Mouse (Mus musculus) cerebellum, postnatal 36 days (tissue): Measurements from ENCODE around the gene Cdc20b.

Experiments used
- DNase-seq, 2 experiments: peaks; one replicate each; pipeline ENCODE4 v3.0.0; 2021 to 2022; ENCODE audit warnings: mixed read lengths in 2 of 2

Cdc20b gene

DNA sequence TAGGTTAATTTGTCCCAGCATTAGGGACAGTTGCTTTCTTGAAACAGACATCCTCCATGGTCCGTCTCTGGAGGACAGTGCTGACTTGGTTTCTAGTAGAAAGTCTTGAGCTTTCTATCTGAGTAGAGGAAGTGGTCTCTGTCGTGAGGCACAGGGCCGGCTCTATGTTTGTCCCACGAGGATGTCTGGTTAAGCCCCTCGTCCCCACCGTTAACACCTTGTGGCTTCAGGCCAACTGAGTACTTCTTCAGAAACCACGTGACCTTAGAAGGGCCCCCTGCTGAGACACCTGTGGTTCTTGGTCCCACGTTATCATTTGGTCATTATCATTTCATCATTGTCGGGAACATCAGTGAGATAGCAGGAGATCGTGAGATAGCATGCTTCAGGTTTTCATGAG, 66.9 kb downstream of the Cdc20b start:
- DNase-seq, result no peak

- no peak for DNase-seq
Measured at GRCm38 (mm10) chr13:113104759-113105158, 69.8 kb downstream of the Cdc20b start.

- no peak for DNase-seq
Measured at GRCm38 (mm10) chr13:113118977-113119376, 84.1 kb downstream of the Cdc20b start.

DNA sequence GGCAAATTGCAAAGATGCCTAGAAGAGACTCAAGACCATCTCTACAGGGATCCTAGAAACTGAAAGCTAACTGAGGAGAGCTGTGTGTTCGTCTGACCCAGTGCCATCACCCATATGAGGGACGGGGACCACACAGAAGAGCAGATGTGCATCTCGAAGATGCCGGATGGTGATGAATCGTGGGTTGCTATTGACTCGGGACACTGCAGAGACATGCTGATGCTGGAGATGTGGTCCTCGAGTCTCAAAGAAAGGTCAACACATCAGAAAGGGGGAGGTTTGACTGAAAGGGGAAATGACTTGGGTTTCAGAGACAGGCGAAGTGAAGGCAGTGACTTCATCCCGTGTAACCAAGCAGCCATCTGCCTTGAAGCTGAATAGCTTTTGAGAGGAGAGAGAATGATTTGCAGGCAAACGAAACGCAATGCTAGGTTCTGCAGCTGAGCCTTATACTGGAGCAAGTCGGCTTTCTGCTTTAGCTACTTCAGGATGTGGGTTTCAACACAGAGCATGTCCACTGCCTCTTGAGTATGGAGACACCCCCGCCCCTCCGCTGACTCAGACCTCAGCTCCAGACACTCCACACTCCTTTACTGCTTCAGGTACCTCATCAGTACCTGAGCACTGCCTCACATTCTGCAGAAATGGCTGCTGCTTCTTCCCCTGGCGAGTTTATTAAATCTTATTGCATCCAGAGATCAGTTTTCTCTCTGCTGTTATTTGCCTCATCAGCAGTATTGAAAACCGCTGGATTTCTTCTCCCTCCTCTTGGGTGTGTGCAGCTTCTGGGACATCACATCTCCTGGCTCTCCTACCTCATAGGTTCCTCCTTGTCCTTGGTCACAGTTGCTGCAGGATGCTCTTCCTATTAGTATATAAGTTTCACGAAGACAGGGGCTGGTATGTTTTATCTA, 85.7 kb downstream of the Cdc20b start:
- DNase-seq, result no peak

- DNase-seq, result no peak
Measured at GRCm38 (mm10) chr13:113121326-113121725, 86.4 kb downstream of the Cdc20b start.

- no peak for DNase-seq
Measured at GRCm38 (mm10) chr13:113129974-113130373, 95.1 kb downstream of the Cdc20b start.

DNA sequence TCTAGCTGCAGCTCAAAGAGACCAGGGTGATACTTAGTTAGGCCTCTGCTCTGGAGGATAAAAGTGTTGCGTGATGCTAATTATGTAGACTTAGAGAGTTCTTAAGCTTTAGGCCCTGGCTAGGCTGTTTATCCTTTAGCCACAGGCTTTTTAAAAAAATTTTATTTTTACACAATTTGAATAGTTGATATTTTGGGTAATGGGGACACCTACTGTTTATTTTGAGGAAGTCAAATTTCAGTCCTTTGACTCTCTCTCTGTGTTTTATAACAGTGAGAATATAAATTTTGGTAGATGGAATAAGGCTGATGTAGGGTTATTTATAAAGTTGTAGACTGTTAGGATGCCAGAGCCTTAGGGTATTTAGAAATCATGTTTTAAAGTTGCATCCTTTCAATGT, 104.7 kb downstream of the Cdc20b start:
- DNase-seq, result no peak
